Mouse (Mus musculus) hindbrain, embryonic 13.5 days (tissue): ENCODE measurements around the gene Trex1. TPM values are rescaled to one million over a fixed set of nuclear protein-coding genes. Genes with fewer than 3 reads are reported as not detected.

Experiments used
- ATAC-seq: fragments of 200-750 bp; cut with Nextera tagmentation; 2 replicates; pipeline ENCODE4 v1.8.0; 2017; ENCODE audit warnings: moderate TSS enrichment; ENCODE audit not compliant: low FRiP score
- H3K27ac ChIP-seq: fragments of 300-500 bp; sonication (generic); 2 replicates; pipeline ENCODE4 v1.5.1; 2015; ENCODE audit warnings: inconsistent platforms, mild to moderate bottlenecking, moderate library complexity
- H3K27me3 ChIP-seq: fragments of 300-500 bp; sonication (generic); 2 replicates; pipeline ENCODE4 v1.6.1; 2015; ENCODE audit warnings: mild to moderate bottlenecking, inconsistent platforms
- H3K36me3 ChIP-seq: fragments of 300-500 bp; sonication (generic); 2 replicates; pipeline ENCODE4 v1.6.1; 2015; ENCODE audit warnings: mild to moderate bottlenecking, inconsistent platforms
- H3K4me1 ChIP-seq: fragments of 300-500 bp; sonication (generic); replicated peaks from 2 replicates; pipeline ENCODE4 v1.6.1; 2015; ENCODE audit warnings: inconsistent platforms
- H3K4me2 ChIP-seq: fragments of 300-500 bp; sonication (generic); 2 replicates; pipeline ENCODE4 v1.6.1; 2015; ENCODE audit warnings: inconsistent platforms, mild to moderate bottlenecking, moderate library complexity
- H3K4me3 ChIP-seq: fragments of 300-500 bp; sonication (generic); 2 replicates; pipeline ENCODE4 v1.5.1; 2015; ENCODE audit warnings: mild to moderate bottlenecking, inconsistent platforms
- H3K9ac ChIP-seq: fragments of 300-500 bp; sonication (generic); 2 replicates; pipeline ENCODE4 v1.6.1; 2015; ENCODE audit warnings: mild to moderate bottlenecking, inconsistent platforms
- H3K9me3 ChIP-seq: fragments of 300-500 bp; sonication (generic); 2 replicates; pipeline ENCODE4 v1.6.1; 2016; ENCODE audit warnings: inconsistent platforms
- WGBS: fragments of 180-500 bp; shearing (Covaris S2); methylation state at CpG from one replicate; pipeline ENCODE4 v1.1.7; 2015; 5-methylcytosine and 5-hydroxymethylcytosine counted together
- polyA plus RNA-seq: library from polyadenylated mRNA; unstranded; fragments of >200 nt; fragmentation: Nextera tagmentation; extraction: Ambion mirVana; gene quantifications from 2 replicates; pipeline ENCODE4 v1.2.1, GENCODE M21; 2015

Gene Trex1
- polyA plus RNA-seq, 1 experiment from 2014 or later: 12.9 TPM

DNA sequence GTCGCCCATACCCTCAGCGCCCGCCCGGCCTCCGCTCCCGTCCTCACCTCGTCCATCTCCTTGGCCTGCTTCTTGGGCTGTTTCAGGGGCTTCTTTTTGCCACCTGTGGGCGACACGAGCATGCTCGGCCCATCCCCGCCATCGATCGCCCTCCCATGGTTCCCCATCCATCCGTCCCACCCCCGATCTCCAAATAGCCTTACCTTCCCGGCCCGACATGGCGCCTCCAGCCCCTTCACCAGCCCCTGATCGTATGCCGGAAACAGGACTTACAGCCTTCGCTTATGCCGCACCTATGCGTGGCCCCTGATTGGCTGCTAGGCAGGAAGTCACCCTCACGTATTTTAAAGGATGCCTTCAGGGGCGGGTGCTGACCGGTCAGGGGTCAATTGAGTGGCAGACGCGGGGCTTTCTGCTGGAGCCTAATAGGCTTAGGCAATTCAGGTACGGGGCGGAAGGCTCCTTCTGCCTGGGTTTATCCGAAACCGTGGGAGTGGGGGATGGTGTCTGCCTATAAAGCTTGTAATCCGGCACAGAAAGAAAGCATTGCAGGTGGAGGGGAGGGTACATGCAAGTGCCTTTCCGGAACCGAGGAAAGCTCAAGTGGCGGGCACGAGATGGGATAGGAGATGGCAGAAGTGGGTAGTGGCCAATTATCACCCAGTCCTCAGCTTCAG lies 22.7 kb upstream of the Trex1 start, which contains the start of the genes Ccdc51 and Tma7:
Ccdc51 (plus strand) TSS at position 370 of the 677 bp plus-strand sequence.
Tma7 (minus strand) TSS at position 464 of the 677 bp plus-strand sequence.
- no peaks in the 10 kb centered on the region for H3K27me3 ChIP-seq
- peaks cover 28% of the 10 kb centered on the region for H3K36me3 ChIP-seq
- under 1% methylated on average over 36 of the region's 37 CpGs for WGBS
- no peaks in the 10 kb centered on the region for H3K9me3 ChIP-seq
- H3K4me3 ChIP-seq: peak within 1 kb of the TSS; percentile 81
- peak within 1 kb of the TSS; percentile 82 for H3K27ac ChIP-seq
- peak within 1 kb of the TSS; percentile 96 for H3K4me2 ChIP-seq
- peak within 1 kb of the TSS; percentile 91 for H3K9ac ChIP-seq
- ATAC-seq: peak; percentile 97
- peaks cover 27% of the 10 kb centered on the region for H3K4me1 ChIP-seq

DNA sequence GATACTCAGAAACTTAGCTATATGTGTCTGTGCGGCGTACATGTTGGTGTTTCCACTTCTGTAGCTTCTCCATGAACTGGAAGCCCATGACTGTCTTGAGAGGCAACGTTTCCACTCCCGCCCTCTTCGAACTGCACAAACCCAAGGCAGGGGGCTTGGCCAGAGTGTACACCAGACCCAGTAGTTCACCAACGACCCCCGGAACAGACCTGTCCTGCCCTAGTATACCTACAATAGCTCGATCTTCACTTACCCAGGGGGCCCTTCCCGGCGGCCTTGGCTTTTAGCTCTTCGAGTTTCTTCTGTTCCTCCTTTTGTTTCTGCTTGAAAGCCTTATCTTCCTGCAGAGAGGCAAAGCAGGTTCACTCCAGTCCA lies 22.2 kb upstream of the Trex1 start:
- 6% methylated on average over 11 of the region's 11 CpGs for WGBS
- Histone ChIP-seq H3K4me2 (peak overlapping the region; percentile 96), H3K4me3 (peak overlapping the region; percentile 81), H3K4me1 (peaks cover 26% of the 10 kb centered on the region), H3K36me3 (peaks cover 28% of the 10 kb centered on the region), H3K9ac (peak overlapping the region; percentile 91), H3K27me3 (no peaks in the 10 kb centered on the region), H3K9me3 (no peaks in the 10 kb centered on the region), H3K27ac (peak overlapping the region; percentile 82)
- ATAC-seq: peak; percentile 58

DNA sequence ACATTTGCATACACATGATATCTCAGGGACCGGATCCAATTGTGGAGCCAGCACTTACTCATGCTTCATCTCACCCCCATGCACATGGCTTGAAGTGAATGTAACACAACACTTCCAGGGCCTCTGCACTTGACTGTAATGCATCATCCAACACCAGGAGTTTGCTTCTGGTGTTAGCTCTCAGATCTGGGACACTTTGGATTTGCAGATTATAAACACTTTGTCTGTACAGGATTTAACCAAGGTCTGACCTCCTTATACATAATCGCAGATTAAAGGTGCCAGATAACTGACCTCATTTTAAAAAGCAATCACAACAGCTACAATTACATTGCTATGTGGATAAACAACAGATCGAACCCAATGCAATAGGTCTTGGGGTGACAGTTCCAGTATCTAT lies 21.0 kb upstream of the Trex1 start:
- peak overlapping the region; percentile 96; the same call in 1 of the 2 replicates for H3K4me2 ChIP-seq
- peaks cover 26% of the 10 kb centered on the region for H3K4me1 ChIP-seq
- no peak overlapping the region; the same call in 1 of the 2 replicates for H3K9ac ChIP-seq
- no peak for ATAC-seq
- H3K9me3 ChIP-seq: no peaks in the 10 kb centered on the region
- H3K27me3 ChIP-seq: no peaks in the 10 kb centered on the region
- H3K4me3 ChIP-seq: 0 out of 2 replicates have a peak overlapping the region, but pooled peaks have one; percentile 81
- H3K36me3 ChIP-seq: peaks cover 28% of the 10 kb centered on the region
- no peak overlapping the region for H3K27ac ChIP-seq
- WGBS: 96% methylated on average over 3 of the region's 3 CpGs

DNA sequence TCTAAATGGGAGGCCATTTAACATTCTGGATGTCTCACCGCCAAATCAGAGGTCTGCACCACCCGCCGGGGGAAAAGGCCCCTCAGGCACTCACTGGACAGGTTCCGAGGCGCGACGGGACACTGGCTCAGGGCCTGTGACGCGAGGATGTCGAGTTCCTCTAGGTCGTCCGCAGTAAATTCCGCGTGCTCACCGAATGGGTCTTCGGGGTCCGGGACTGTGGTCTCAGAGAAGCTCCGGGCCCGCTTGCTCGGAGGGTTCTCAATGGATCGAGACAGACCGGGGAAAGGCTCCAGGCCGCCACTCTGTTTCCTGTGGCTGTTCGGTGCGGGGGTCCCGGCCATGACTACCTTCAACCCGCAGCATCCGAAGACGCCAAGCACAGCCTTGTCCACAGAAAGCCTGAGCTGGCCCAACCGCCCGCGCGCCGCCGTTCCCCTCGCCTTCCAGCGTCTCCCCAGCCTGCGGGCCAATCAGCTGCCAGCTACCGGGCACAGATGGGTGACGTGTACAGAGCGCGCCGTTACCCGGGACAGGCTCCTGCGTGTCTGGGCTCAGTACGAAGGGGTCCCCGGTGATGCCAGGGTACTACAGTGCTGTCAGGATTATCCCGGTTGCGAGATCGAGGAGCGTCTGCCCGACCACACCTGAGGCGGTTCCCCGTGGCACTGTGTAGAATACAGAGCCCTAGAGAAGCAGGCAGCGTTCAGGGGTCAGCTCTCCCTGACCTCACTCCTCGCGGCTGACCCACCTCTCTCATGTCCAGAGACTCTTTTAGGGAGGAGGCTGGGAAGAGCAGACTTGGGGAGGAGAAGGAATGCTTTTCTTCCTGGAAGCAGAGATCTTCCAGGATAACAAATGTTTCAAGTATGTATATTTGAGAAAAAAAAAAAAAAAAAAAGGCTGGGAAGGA lies 14.4 kb upstream of the Trex1 start, which contains the start of gene Atrip:
Atrip (minus strand) TSS at position 464 of the 913 bp plus-strand sequence.
- WGBS: under 1% methylated on average over 57 of the region's 57 CpGs
- H3K27me3 ChIP-seq: no peaks in the 10 kb centered on the region
- peaks cover 40% of the 10 kb centered on the region for H3K36me3 ChIP-seq
- peak within 1 kb of the TSS; percentile 88 for H3K27ac ChIP-seq
- peak; percentile 98 for ATAC-seq
- H3K9ac ChIP-seq: peak within 1 kb of the TSS; percentile 88
- H3K4me3 ChIP-seq: peak within 1 kb of the TSS; percentile 70
- H3K4me2 ChIP-seq: peak within 1 kb of the TSS; percentile 95
- peaks cover 29% of the 10 kb centered on the region for H3K4me1 ChIP-seq
- H3K9me3 ChIP-seq: no peaks in the 10 kb centered on the region

DNA sequence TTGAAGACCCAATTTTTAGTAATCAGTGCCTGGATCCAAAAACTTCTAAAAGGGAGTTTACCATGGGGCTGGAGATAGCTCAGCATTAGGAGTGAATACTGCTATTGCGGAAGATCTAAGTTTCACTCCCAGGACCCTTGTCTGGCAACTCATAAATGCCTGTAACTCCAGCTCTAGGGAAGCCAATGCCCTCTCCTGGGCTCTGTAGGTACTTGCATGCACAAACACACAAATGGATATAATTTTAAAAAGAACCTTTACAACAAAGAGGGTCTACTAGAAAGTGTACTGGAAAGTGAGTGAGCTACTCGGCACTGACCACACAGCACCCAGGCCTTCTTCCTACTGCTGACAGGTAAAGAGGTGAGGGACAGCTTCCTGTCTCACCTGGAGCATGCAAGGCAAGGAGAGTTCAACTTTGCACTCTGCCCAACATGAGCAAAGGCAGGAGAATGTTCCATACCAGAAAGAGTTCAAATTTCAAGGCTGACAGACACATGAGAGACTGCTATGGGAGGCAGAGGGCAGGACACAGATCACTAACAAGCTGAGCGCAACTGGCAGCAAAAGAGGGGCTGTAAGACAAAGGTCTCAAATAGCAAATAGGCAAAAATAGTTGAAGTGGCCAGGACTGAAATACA lies 8.7 kb upstream of the Trex1 start:
- no peak for ATAC-seq
- Histone ChIP-seq H3K4me3 (no peak overlapping the region), H3K9ac (no peak overlapping the region), H3K9me3 (no peaks in the 10 kb centered on the region), H3K36me3 (peaks cover 86% of the 10 kb centered on the region), H3K4me1 (peaks cover 18% of the 10 kb centered on the region), H3K4me2 (no peak overlapping the region), H3K27ac (no peak overlapping the region), H3K27me3 (no peaks in the 10 kb centered on the region)
- WGBS: 94% methylated on average over 3 of the region's 3 CpGs

DNA sequence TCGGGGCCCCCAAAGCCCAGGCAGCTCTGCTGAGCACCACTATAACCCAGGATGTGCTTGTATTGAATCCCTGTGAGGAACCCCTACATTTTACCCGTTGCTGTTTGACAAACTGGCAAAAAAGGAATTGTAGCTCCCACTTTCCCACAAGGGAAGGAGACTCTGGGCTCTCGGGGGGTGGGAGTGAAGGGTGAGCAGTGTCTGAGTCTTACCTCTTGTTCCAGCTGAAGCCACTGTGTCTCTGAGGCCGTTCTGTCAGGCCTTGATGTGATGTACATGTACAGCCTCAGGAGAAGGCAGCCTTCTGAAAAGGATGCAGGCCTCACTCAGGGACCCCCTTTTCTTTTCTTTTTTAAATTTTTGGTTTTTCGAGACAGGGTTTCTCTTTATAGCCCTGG lies 1.4 kb upstream of the Trex1 start:
- H3K4me3 ChIP-seq: no peak overlapping the region
- H3K9ac ChIP-seq: no peak overlapping the region
- H3K4me2 ChIP-seq: no peak overlapping the region
- H3K27me3 ChIP-seq: no peaks in the 10 kb centered on the region
- peaks cover 17% of the 10 kb centered on the region for H3K4me1 ChIP-seq
- no peak overlapping the region for H3K27ac ChIP-seq
- no peaks in the 10 kb centered on the region for H3K9me3 ChIP-seq
- 93% methylated on average over 5 of the region's 5 CpGs for WGBS
- ATAC-seq: no peak
- H3K36me3 ChIP-seq: peaks cover 83% of the 10 kb centered on the region

DNA sequence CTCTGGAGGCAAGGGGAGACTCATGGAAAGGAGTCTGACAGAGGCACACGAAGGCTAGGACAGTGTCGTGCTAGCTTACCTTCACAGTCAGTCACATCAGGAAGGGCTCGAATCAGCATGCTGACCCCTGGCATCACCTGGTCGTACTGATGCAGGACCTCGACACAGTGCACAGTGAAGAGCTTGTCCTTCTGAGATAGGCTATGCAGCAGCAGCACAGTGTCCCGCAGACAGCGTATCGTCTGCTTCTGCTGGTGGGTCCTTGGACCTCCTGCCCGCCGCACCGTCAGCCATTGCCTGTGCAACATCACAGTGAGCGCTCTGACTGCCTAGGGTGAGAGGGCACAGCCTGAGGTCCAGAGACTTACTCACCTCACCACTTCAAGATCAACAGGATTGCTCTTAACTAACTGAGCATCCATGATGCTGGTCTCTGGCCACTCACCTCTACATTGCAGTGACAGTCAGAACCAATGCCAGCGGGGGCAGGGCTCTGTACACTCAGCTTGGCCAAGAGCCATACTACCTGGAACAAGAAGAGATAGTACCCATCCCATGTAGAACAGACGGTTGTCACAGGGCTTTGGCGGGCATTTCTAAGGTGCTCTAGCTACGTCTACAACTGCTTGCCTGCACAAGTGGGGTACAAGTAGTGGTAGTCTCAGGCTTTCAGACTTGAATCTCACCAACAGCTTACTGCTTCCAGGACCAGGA lies 807 bp upstream of the Trex1 start:
- Histone ChIP-seq H3K4me2 (no peak overlapping the region), H3K27me3 (no peaks in the 10 kb centered on the region), H3K36me3 (peaks cover 78% of the 10 kb centered on the region), H3K9ac (no peak overlapping the region), H3K9me3 (no peaks in the 10 kb centered on the region), H3K4me3 (no peak overlapping the region), H3K4me1 (peaks cover 21% of the 10 kb centered on the region), H3K27ac (0 out of 2 replicates have a peak overlapping the region, but pooled peaks have one; percentile 36)
- WGBS: 92% methylated on average over 16 of the region's 16 CpGs
- ATAC-seq: no peak

DNA sequence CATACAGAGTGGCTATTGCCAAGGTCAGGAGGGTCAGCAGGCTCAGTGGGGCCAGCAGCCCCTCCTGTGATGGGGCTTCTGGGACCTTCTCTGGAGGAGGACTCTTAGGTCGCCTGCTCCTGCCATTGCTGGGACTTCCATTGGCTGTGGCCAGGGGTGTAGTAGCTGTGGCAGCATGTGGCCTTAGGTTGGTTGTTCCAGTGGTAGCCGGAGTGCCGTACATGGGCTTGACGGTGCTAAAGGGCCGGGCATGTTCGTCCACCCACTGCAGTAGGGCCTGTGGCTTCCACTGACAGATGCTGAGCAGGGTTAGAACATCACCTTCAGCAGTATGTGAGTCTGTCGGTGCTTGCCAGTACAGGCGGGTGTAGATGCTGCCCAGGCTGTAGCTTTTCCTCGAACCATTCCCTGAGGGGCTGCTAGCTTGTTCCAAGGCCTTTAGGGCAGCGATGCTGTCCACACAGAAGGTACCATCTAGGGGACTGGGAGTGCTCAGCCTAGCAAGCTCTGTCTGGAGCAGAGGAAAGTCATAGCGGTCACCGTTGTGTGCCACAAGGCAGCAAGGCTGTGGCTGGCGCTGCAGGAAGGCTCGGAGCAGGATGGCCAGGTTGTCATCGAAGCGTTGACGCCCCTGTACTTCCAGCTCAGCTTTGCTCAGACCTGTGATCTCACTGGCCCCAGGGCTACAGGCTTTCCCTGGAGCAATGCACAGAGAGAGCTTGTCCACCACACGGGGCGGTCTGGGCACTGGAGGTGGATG lies 1.3 kb downstream of the Trex1 start:
- WGBS: 93% methylated on average over 19 of the region's 19 CpGs
- H3K4me1 ChIP-seq: peaks cover 29% of the 10 kb centered on the region
- ATAC-seq: no peak
- peak overlapping the region; percentile 59; the same call in 1 of the 2 replicates for H3K4me2 ChIP-seq
- H3K4me3 ChIP-seq: no peak overlapping the region
- H3K36me3 ChIP-seq: peaks cover 56% of the 10 kb centered on the region
- no peaks in the 10 kb centered on the region for H3K9me3 ChIP-seq
- peak overlapping the region; percentile 73; the same call in 1 of the 2 replicates for H3K9ac ChIP-seq
- no peaks in the 10 kb centered on the region for H3K27me3 ChIP-seq
- H3K27ac ChIP-seq: peak overlapping the region; percentile 89; the same call in 1 of the 2 replicates

DNA sequence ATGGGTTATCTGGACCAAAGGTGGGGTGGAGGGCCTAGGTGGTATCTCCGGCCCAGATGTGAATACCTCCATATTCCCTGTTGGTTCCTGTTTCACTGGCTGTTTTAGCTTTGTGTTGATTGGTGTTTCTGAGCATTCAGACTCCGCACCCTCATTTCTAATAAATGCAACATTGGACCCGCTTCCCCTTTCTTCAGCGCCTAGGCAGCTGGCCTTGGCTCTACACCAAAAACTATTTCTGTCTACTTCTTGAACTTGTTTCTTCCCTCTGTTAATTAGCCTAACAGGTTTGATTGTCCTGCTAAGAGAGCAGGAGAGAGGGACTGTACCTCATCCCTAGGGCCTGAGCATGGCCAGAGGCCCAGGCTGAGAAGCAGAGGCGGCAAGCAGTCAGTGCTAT lies 2.0 kb downstream of the Trex1 start:
- no peak overlapping the region for H3K4me2 ChIP-seq
- H3K27ac ChIP-seq: no peak overlapping the region
- H3K9ac ChIP-seq: peak overlapping the region; percentile 29; the same call in 1 of the 2 replicates
- H3K27me3 ChIP-seq: no peaks in the 10 kb centered on the region
- H3K4me1 ChIP-seq: peaks cover 29% of the 10 kb centered on the region
- 97% methylated on average over 5 of the region's 5 CpGs for WGBS
- peaks cover 50% of the 10 kb centered on the region for H3K36me3 ChIP-seq
- no peaks in the 10 kb centered on the region for H3K9me3 ChIP-seq
- no peak for ATAC-seq
- no peak overlapping the region for H3K4me3 ChIP-seq

DNA sequence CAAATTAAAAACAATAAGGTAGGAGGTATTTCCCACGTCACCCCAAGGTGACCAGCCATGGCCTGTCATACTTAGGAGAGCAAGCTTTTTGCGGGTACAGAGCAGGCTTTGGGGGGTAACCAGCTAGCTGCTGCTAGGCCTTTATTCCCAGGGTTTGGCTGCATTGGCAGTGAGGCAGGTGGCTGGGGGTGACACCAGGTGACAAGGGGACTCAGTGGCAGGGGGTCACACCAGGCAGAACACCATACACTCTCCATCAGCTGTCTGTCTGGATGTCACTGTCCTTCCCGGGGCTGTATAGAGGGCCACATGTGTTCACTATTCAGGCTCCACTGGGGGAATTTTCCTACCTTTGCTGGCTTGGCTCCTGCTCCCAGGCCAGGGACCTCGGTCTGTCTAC lies 2.6 kb downstream of the Trex1 start:
- peak overlapping the region; percentile 29; the same call in 1 of the 2 replicates for H3K9ac ChIP-seq
- H3K36me3 ChIP-seq: peaks cover 44% of the 10 kb centered on the region
- no peaks in the 10 kb centered on the region for H3K27me3 ChIP-seq
- H3K4me1 ChIP-seq: peaks cover 29% of the 10 kb centered on the region
- no peak overlapping the region for H3K4me3 ChIP-seq
- WGBS: 89% methylated on average over 4 of the region's 4 CpGs
- H3K4me2 ChIP-seq: no peak overlapping the region
- no peaks in the 10 kb centered on the region for H3K9me3 ChIP-seq
- ATAC-seq: no peak
- H3K27ac ChIP-seq: no peak overlapping the region
